Mouse (Mus musculus) neural tube, embryonic 11.5 days (tissue): ENCODE data around the gene Sec63. TPM values are rescaled to one million over a fixed set of nuclear protein-coding genes. Genes with fewer than 3 reads are reported as not detected.

Experiments used
- ATAC-seq: fragments of 200-750 bp; cut with Nextera tagmentation; 2 replicates; pipeline ENCODE4 v1.8.0; 2017; ENCODE audit warnings: moderate number of reproducible peaks, mild to moderate bottlenecking, moderate TSS enrichment, moderate library complexity; ENCODE audit not compliant: insufficient read depth, low FRiP score, low TSS enrichment
- DNase-seq: peaks from one replicate; pipeline ENCODE4 v3.0.0-alpha.2; 2015; ENCODE audit warnings: low spot score
- H3K27ac ChIP-seq: fragments of 300-500 bp; sonication (generic); 2 replicates; pipeline ENCODE4 v1.5.1; 2014; ENCODE audit warnings: low read depth, mild to moderate bottlenecking, low read length
- H3K27me3 ChIP-seq: fragments of 300-500 bp; sonication (generic); 2 replicates; pipeline ENCODE4 v1.6.1; 2014; ENCODE audit warnings: mild to moderate bottlenecking, low read length, mixed read lengths; ENCODE audit not compliant: control insufficient read depth, insufficient read depth
- H3K36me3 ChIP-seq: fragments of 300-500 bp; sonication (generic); 2 replicates; pipeline ENCODE4 v1.6.1; 2014; ENCODE audit warnings: mild to moderate bottlenecking, low read length, moderate library complexity, mixed read lengths; ENCODE audit not compliant: control insufficient read depth, insufficient read depth
- H3K4me1 ChIP-seq: fragments of 300-500 bp; sonication (generic); 2 replicates; pipeline ENCODE4 v1.6.1; 2014; ENCODE audit warnings: low read length, mixed read lengths; ENCODE audit not compliant: control insufficient read depth, insufficient read depth
- H3K4me2 ChIP-seq: fragments of 300-500 bp; sonication (generic); 2 replicates; pipeline ENCODE4 v1.6.1; 2014; ENCODE audit warnings: low read depth, mild to moderate bottlenecking, moderate library complexity
- H3K4me3 ChIP-seq: fragments of 300-500 bp; sonication (generic); 2 replicates; pipeline ENCODE4 v1.5.1; 2014; ENCODE audit warnings: low read depth, low read length
- H3K9ac ChIP-seq: fragments of 300-500 bp; sonication (generic); 2 replicates; pipeline ENCODE4 v1.6.1; 2014; ENCODE audit warnings: mild to moderate bottlenecking, low read length
- H3K9me3 ChIP-seq: fragments of 300-500 bp; sonication (generic); 2 replicates; pipeline ENCODE4 v1.6.1; 2016; ENCODE audit warnings: low read length; ENCODE audit not compliant: control insufficient read depth
- WGBS: fragments of 180-500 bp; shearing (Covaris S2); extraction: QIAGEN DNeasy Blood & Tissue Kit; methylation state at CpG from one replicate; pipeline ENCODE4 v1.1.7; 2014; 5-methylcytosine and 5-hydroxymethylcytosine counted together
- polyA plus RNA-seq: library from polyadenylated mRNA; unstranded; fragments of >200 nt; fragmentation: Nextera tagmentation; extraction: Ambion mirVana; gene quantifications from 2 replicates; pipeline ENCODE4 v1.2.1, GENCODE M21; 2014

Gene Sec63
- polyA plus RNA-seq, 1 experiment from 2014 or later: 36.0 TPM

GRCm38 (mm10) chr10:42781672-42782071 is 20.4 kb downstream of the Sec63 start:
- Histone ChIP-seq H3K36me3 (no peaks in the 10 kb centered on the region), H3K4me1 (no peaks in the 10 kb centered on the region), H3K27me3 (no peaks in the 10 kb centered on the region), H3K27ac (no peak overlapping the region), H3K4me2 (no peak overlapping the region), H3K4me3 (no peak overlapping the region), H3K9ac (no peak overlapping the region), H3K9me3 (no peaks in the 10 kb centered on the region)
- 72% methylated on average over 3 of the region's 3 CpGs for WGBS
- ATAC-seq: no peak
- no peak for DNase-seq

- WGBS: 65% methylated on average over 3 of the region's 3 CpGs
- Histone ChIP-seq H3K4me2 (no peak overlapping the region), H3K27ac (no peak overlapping the region), H3K27me3 (no peaks in the 10 kb centered on the region), H3K4me3 (no peak overlapping the region), H3K9ac (no peak overlapping the region), H3K4me1 (no peaks in the 10 kb centered on the region), H3K9me3 (no peaks in the 10 kb centered on the region), H3K36me3 (no peaks in the 10 kb centered on the region)
- no peak for DNase-seq
- no peak for ATAC-seq
These were observed 39.6 kb downstream of the Sec63 start for GRCm38 (mm10) chr10:42800922-42801321.

- DNase-seq (no peak), ATAC-seq (no peak)
- H3K9me3 ChIP-seq: no peaks in the 10 kb centered on the region
- H3K27ac ChIP-seq: no peak overlapping the region
- 76% methylated on average over 6 of the region's 6 CpGs for WGBS
- no peaks in the 10 kb centered on the region for H3K27me3 ChIP-seq
- H3K36me3 ChIP-seq: peaks cover 7% of the 10 kb centered on the region
- no peak overlapping the region for H3K4me2 ChIP-seq
- no peak overlapping the region for H3K9ac ChIP-seq
- H3K4me3 ChIP-seq: no peak overlapping the region
- H3K4me1 ChIP-seq: no peaks in the 10 kb centered on the region
These were observed 64.6 kb downstream of the Sec63 start for GRCm38 (mm10) chr10:42825923-42826322.

GRCm38 (mm10) chr10:42827155-42827554 is 65.9 kb downstream of the Sec63 start:
- 89% methylated on average over 5 of the region's 5 CpGs for WGBS
- Histone ChIP-seq H3K4me2 (no peak overlapping the region), H3K36me3 (peaks cover 7% of the 10 kb centered on the region; the same call in 1 of the 2 replicates), H3K4me1 (no peaks in the 10 kb centered on the region), H3K4me3 (no peak overlapping the region), H3K9me3 (no peaks in the 10 kb centered on the region), H3K27ac (no peak overlapping the region), H3K9ac (no peak overlapping the region), H3K27me3 (no peaks in the 10 kb centered on the region)
- no peak for DNase-seq
- ATAC-seq: no peak

GRCm38 (mm10) chr10:42830007-42830406 is 68.7 kb downstream of the Sec63 start:
- Histone ChIP-seq H3K27ac (no peak overlapping the region), H3K4me3 (no peak overlapping the region), H3K36me3 (peaks cover 3% of the 10 kb centered on the region), H3K9ac (no peak overlapping the region), H3K4me1 (peaks cover 3% of the 10 kb centered on the region; the same call in 1 of the 2 replicates), H3K4me2 (no peak overlapping the region), H3K9me3 (no peaks in the 10 kb centered on the region), H3K27me3 (no peaks in the 10 kb centered on the region)
- DNase-seq (no peak), ATAC-seq (no peak)
- 91% methylated on average over 2 of the region's 2 CpGs for WGBS

GRCm38 (mm10) chr10:42830409-42830808 is 69.1 kb downstream of the Sec63 start:
- WGBS: 70% methylated on average over 6 of the region's 6 CpGs
- Histone ChIP-seq H3K4me2 (no peak overlapping the region), H3K4me3 (no peak overlapping the region), H3K9me3 (no peaks in the 10 kb centered on the region), H3K27me3 (no peaks in the 10 kb centered on the region), H3K9ac (no peak overlapping the region), H3K27ac (no peak overlapping the region), H3K4me1 (peaks cover 3% of the 10 kb centered on the region; the same call in 1 of the 2 replicates), H3K36me3 (peaks cover 3% of the 10 kb centered on the region)
- DNase-seq (no peak), ATAC-seq (no peak)

GRCm38 (mm10) chr10:42832677-42833076 is 71.4 kb downstream of the Sec63 start:
- H3K4me1 ChIP-seq: peaks cover 3% of the 10 kb centered on the region; the same call in 1 of the 2 replicates
- WGBS: 58% methylated on average over 4 of the region's 4 CpGs
- no peak overlapping the region for H3K9ac ChIP-seq
- DNase-seq (peak; percentile 26), ATAC-seq (no peak)
- no peak overlapping the region for H3K4me3 ChIP-seq
- no peak overlapping the region for H3K27ac ChIP-seq
- H3K4me2 ChIP-seq: no peak overlapping the region
- H3K36me3 ChIP-seq: peaks cover 3% of the 10 kb centered on the region
- no peaks in the 10 kb centered on the region for H3K27me3 ChIP-seq
- H3K9me3 ChIP-seq: no peaks in the 10 kb centered on the region

GRCm38 (mm10) chr10:42833871-42834727 is 72.8 kb downstream of the Sec63 start:
- ATAC-seq: no peak
- H3K36me3 ChIP-seq: peaks cover 3% of the 10 kb centered on the region
- DNase-seq: no peak
- no peak overlapping the region for H3K4me2 ChIP-seq
- 66% methylated on average over 4 of the region's 4 CpGs for WGBS
- H3K27me3 ChIP-seq: no peaks in the 10 kb centered on the region
- H3K4me1 ChIP-seq: peaks cover 3% of the 10 kb centered on the region; the same call in 1 of the 2 replicates
- H3K9me3 ChIP-seq: no peaks in the 10 kb centered on the region
- no peak overlapping the region for H3K4me3 ChIP-seq
- 0 out of 2 replicates have a peak overlapping the region, but pooled peaks have one; percentile 29 for H3K27ac ChIP-seq
- no peak overlapping the region for H3K9ac ChIP-seq

- peaks cover 3% of the 10 kb centered on the region; the same call in 1 of the 2 replicates for H3K4me1 ChIP-seq
- no peaks in the 10 kb centered on the region for H3K27me3 ChIP-seq
- no peaks in the 10 kb centered on the region for H3K9me3 ChIP-seq
- H3K36me3 ChIP-seq: no peaks in the 10 kb centered on the region; the same call in 1 of the 2 replicates
- H3K9ac ChIP-seq: no peak overlapping the region
- no peak overlapping the region for H3K4me2 ChIP-seq
- H3K27ac ChIP-seq: no peak overlapping the region
- DNase-seq (no peak), ATAC-seq (no peak)
- no peak overlapping the region for H3K4me3 ChIP-seq
- WGBS: 90% methylated on average over 4 of the region's 4 CpGs
These were observed 76.8 kb downstream of the Sec63 start for GRCm38 (mm10) chr10:42838106-42838505.
